Mouse (Mus musculus) lung, postnatal 4 days (tissue): ENCODE measurements around the gene Ccdc92b.
A peak's percentile ranks its signal among the peaks of the same experiment; 100 is the strongest.

Experiments
- DNase-seq, 2 experiments: peaks; one replicate each; pipeline ENCODE4 v3.0.0; 2021

The Ccdc92b gene

DNA sequence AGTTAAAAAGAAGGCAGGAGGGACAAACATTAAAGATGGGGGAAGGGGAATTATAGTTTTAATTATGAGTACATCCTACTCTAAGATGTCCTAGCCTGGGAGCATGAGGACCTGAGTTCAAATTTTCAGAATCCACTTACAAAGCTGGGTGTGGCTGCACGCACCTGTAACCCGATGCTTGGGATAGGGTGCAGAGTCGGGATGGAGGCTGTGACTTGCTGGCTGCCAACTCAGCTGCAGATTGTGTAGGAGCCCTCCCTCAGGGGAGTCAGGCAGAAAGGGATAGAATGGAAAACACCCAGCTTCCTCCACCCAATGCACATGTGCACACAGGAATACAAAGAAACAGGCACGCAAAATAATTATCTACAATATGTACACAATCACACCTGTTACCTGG is 6.0 kb upstream of the Ccdc92b start:
- DNase-seq = no peak

DNA sequence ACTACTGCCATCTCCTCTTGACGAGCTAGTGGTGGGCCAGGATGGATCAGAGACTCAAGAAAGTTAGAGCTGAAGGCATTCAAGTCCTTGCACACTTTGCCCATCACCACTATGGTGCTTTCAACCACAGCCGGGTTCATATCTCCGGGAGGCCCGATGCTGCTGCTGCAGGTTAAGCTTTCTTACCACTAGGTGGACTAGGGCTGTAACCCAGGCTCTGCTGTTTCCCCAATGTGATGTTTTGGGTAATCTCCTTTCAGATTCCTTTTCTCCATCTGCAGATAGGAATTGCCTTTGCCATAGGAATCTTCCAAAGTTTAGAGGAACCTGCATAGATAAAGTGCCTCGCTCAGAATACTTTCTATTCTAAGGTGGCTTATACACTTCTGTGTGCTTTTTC is 3.8 kb upstream of the Ccdc92b start:
- no peak for DNase-seq

DNA sequence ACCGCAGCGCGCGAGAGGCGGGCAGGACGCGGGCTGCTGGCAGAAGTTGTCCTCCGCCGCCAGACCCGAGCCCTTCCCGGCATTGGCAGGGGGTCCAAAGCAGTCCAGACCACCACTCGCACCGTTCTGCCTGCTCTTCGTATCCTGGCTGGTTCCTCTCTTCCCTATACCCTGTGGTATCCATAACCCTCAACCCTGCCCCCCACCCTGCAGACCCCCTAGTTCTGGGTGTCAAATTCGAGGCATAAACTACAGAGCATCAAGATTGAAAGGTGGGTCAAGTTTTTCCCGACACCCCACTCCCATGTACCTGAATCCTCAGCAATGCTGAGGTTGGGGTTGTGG is 523 bp downstream of the Ccdc92b start:
- no peak for DNase-seq

DNA sequence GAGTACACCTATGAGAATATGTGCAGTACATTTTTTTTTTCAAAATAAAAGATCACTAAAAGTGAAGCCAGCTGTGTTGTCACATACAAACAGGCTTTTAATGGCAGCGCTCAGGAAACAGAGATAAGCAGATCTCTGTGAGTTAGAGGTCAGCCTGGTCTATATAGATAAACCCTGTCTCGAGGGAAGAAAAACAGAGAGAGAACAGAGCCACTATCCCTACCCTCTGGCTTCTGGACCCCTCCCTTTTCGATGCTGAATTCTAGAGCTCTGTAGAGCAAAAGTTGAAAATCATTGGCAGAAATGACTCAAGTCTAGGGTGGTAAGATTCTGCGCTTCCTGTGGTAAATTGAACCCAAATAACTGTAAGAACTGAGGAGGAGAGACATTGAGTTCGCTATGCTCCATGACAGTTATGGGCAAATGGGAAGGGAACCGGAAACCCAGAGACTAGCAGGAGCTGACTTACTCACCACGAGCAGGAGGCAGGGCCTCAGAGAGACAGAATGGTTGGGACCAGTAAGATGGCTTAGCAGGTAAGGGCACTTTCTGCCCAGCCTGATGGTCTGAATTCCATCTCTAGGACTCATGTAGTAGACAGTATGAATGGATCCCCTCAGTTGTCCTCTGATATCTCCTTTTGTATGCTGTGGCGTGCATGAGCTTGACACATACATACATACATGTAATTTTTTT is 2.7 kb downstream of the Ccdc92b start:
- no peak for DNase-seq

DNA sequence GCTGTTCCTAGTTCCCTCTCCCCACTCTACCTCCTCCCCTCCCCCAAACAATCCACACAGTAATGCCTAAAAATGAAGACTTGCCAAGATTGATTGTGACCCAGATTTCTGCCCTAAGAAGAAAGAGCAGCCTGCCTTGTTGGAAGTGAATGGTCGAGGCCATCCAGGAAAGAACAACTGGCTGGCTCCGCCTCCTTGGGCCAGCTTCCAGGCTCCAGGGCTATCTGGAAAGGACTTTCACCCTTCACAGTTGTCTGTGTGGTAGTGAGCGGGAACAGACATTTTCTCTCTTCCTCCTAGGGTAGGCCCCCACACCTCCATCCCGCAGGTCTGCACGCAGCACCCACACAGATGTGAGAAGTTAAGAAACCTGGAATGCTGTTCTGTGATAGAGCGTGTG is 4.3 kb downstream of the Ccdc92b start:
- no peak for DNase-seq

DNA sequence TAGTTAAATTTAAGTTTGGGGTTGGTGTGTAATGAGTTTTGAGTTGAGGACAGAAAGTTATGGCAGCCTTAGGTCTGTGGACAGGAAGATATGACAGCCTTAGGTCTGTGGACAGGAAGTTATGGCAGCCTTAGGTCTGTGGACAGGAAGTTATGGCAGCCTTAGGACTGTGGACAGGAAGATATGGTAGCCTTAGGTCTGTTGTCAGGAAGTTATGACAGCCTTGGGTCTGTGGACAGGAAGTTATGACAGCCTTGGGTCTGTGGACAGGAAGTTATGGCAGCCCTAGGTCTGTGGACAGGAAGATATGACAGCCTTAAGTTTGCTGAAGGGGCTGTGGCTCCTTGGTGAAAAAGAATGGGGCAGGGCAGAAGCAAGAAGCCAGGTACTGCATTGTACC is 5.9 kb downstream of the Ccdc92b start:
- DNase-seq = no peak

DNA sequence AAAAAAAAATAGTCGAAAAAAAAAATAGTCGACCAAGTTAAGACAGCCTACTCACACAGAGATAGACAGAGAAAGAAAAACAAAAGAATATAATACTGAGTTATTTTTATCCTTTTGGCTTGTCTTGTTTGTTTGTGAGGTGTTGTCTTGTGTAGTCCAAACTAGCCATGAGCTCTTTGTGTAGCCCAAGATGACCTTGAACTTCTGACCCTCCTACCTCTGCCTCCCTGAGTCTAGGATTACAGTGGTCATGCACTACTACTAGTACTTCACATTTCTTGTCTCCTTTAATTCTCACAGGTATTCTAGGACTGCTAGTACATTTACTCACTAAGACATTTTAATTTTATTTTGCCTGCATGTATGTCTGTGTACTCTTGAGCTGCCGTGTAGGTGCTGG is 8.1 kb downstream of the Ccdc92b start:
- no peak for DNase-seq

DNA sequence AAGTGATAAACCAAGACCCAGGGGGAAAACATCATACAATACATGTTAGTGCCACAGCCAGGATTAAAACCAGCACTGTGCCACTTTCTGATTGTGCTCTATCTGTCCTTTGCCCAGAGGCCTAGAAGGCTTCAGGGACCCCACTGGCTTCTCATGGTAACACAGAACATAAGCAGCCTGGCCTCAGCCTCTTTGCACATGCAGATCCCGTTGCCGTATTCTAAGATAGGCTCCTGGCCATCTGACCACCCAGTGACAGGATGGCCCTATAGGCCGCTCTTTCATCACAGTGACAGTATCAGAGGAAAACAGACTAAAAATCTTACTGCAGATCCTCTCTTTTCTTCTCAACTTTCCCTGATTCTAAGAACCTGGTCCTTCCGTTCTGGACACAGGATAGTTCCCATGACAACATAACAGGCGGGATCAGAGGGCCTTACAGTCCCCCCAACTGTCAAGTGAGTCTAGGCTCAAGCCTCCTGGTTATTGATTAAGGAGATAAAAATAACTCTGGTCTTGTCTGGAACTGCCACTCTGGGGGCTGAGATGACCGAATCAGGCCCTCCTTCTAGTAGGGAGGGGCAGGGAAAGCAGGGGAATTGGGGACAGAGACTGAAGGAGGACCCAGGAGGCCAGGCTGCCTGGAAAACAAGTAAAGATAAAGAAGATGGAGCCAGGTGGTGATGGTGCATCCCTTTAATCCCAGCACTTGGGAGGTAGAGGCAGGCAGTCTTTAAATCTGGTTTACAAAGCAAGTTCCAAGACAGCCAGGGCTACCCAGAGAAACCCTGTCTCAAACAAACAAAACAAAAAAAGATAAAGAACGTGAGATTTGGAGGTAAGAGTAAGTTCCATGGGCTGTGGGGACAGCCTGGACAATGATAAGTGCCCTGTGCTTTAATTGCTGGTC is 12.7 kb downstream of the Ccdc92b start:
- DNase-seq = no peak

DNA sequence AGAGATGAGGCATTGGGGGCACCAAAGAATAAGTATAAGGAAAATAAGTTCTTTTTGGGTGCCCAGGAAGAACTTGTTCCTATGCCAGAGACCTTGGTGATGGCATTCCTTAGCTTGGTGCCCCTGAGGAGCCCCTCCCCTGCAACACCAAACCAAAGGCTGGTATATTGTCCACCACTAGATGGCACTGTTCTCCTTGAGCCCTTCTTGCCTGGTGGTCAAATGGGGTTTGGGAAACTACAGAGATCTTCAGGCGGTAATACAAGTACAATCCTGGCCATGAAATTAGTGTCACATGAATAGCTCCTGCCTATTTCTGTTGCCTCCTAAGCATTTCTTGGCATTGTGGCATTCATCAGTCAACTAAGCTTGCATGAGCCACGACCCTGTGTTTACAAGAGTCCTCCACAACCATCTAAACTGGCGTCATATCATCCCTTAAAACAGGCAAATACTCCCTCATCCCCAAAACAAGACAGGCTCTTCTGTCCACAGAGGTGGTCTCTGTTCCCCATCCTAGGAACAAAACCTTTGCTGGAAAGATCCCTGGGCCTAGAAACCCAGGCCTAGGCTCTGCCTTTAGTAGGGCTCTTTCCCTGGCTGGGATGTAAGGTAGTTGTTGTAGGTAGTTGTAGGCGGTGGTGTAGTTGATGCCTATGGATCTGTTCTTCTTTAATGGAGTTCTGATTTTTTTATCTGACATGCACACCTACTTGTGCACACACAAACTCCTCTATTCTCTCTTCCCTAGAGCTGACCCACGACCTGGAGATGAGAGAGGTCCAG is 15.3 kb downstream of the Ccdc92b start:
- DNase-seq = peak; percentile 48 to 77

DNA sequence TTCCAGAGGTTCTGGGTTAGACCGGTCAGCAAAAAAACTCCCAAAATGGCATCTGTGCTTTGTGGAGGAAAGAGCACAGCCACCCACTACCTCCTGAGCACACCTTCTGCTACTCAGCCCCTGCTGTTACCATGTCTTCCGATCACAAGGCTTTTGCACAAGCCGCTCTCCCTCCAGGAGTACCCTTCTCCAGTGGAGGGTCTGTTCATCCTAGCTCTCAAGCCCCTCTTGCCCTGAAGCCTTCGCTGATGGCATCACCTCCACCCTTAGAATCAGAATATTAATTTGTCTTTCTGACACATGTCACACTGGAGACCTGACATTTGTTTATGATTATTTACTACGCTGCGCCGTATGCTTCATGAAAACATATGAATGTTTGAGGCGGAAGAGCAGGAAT is 18.1 kb downstream of the Ccdc92b start:
- no peak for DNase-seq

DNA sequence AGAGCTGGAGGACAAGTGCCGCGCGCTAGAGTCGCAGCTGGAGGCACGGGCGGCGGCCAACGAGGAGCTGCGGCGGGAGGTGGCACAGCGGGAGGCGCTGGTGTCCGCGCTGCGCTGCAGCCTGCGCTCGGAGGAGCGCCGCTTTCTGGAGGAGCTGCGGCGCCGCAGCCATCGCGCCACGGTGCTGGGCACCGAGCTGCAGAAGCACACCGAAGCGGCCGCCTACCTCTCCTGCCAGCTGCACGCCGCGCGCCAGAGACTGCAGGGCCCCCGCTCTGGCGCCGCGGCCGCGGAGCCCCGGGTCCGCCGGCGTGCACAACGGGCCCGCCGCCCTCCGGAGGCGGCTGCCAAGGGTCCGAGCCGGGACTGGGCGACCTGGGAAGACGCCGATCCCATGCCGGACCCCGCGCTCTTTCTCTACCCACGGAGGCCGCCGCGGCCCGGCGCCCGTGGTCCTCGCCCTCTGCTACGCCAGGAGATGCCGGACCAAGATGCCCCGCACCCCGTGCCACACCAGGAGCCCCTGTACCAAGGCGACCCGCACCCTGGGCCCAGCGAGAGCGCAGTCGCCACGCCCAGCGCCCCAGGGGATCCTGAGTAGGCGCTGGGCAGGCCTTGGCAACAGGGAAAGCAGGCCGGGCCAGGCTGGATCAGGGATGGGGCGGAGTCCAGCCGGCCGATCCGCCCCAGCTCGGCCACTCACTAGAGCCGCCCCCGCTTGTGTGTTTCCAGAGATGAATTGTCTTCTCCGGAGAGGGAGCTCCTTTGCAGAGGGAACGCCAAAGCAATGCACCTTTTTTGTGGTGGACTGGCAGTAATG is 18.8 kb downstream of the Ccdc92b start:
- peak; percentile 82 to 90 for DNase-seq

DNA sequence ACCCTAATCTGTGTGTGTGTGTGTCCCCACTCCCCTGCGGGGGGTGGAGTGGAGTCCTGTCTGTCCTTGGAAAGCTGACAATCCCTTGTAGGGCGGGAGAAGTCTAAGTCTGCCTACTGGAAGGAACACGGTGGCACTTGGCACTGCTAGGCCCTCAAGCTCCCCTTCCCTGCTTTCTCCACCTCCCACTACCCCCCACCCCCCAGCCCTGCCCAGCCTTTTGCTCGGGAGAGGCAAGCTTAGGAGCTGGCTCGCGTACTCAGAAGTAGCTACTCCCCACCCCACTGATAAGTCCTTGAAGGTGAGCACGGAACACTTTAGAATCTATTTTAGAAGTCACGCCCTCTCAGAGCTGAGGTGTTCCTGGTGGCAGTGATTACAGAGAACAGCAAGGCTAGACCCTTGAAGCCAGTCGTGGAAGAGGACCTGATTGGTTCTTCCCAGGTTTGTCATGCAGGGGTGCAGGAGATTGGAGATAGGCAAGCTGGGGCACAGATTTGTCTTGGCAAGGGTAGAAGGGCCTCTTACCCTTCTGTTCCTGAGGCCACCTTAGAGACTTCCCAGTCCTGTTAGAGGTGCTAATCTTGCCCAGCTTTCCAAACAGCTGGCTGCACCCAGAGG is 19.5 kb downstream of the Ccdc92b start:
- no peak for DNase-seq

DNA sequence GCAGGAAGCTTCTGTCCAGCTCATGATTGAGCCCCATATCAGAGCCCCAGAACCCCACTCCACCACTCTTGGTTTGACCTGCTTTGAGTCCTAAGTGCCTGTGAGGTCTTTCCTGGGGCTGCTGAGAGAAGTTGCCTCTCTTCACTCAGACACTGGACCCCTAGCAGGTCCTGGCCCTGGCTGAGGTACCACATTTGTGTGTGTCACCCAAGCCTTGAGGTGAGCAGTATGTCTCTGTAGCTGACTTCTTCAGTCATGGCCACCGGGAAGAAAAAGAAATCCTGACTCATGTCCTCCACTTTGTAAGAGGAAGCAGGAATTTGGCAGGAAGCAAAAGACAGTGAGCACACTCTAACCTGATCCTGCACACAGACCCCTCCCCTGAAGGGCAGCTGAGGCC is 20.2 kb downstream of the Ccdc92b start:
- DNase-seq = no peak

DNA sequence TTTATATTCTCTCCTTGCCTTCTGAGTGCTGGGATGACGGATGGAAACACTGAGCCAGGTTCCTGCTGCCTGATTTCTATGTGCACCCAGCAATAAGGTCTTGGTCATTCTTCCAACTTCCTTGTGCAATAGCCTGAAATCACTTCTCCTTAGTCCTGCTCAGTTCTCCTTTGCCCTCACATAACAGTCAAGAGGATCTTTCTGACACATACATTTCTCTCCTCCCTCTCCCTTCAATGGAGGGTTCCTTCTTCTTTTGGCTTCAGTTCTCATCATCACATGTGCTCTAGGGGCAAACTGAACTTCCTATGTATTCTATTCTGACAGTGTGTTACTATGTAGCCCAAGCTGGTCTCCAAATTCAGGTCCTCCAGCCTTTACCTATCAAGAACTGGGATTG is 28.6 kb downstream of the Ccdc92b start:
- no peak for DNase-seq

DNA sequence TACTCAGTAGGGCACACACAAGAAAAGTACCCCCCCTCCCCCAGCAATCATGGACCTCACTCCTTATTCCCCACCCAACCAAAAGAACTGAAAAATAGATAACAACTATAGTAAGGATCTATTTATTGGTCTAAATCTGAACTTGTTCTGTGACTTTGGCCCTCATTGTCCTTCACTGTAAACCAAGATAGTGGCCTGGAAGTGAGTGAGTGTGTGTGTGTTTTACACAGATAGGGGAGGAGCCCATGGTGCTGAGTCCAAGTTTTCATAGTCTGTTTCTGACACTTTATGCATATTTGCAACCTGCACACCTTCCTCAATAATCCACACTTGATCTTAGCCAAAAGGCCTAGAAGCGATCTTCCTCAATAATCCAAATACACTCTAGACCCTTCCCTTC is 29.3 kb downstream of the Ccdc92b start:
- DNase-seq = no peak

DNA sequence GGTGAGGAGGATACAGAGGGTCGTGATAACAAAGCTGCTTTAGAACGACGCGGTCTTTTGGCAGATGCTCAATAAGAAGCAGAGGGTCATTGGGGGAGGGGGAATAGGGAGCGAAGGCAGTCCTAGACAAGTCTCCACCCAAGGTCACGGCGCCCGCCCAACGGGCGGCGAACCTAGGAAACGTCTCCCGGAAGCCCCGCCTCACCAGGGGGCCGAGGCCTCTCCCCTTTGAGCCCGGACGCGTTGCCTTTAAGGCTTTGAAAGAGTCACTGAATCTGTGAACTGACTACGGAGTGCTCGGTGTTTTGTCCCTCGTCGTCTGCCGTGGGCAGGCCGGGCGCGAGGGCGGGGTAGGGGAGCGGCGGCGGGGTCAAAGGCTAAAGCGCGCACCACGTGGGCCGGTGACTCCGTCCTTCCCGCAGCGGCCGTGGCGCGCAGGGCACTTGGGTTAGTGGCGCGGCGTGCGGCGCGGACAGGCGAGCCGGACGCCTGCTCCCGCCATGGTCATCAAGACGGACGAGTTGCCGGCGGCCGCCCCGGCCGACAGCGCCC is 29.8 kb downstream of the Ccdc92b start, which contains the start of gene Cluh:
Gene Cluh, plus strand, starts transcription at position 401 of the 552 bp plus-strand sequence.
- DNase-seq = peak; percentile 98 to 99

DNA sequence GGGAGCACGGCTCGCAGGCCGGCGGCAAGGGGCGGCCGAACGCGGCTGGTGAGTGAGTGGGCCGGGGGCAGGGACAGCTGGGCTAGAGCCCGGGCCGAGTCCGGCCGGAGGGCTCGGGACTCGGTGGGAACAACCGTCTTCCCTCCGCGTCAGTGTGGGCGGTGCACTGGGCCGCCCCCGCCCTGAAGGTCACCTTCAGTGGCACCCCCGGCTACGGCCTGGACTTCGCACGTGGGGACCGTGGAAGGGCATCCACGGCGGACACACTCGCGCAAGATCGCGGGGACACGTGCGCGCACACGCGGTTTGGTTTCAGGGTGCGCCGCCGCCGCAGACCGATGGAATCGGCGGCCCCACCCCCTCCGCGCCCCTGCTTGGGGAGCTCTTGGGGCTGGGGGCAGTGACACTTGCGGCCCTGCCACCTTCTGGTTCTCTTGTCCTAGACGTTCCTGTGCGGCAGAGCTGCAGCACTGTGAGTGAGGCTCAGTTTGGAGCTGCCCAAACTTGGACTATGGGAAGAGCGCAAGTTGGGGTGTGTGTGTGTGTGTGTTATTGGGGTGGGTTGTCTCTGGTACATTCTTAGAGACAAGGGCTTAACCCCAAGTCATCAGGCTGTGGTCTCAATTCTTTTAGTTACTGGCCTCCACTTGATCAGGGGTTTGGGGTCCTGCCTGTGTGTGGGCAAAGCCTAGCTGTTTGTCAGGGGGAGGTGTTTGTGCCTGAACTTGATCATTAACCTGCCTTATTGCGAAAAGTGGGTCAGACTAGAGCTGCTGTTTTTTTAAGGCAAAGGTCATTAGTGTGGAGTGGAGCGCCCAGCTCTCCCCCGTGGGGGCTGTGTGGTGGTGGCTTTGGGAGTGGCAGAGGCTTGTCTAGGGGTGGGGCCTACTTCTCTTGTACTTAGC is 30.5 kb downstream of the Ccdc92b start:
- peak; percentile 42 to 57 for DNase-seq

DNA sequence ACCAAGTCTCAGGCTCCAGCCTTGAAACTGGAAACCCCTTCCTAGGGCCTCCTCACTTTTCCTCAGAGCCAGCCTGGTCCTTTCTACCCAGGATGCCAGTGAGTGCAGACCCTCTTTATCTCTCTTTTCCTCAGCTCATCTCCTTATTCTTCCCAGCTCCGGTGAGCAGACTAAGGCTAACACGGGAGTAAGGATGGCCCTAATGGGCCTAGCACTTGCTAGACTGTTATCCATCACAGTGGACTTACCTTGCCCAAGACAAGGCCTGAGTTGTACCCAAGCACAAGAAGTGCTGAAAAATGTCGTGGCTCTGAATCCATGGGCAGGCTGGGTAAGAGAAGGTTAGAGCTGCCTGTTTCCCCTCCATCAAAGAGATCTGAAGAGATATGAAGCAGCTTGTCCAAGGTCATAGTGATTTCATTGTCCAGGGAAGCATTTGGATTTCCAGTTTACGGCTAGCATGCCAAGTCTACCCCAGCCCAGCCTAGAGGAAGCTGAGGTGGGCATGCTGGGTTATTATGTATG is 31.2 kb downstream of the Ccdc92b start:
- no peak for DNase-seq

DNA sequence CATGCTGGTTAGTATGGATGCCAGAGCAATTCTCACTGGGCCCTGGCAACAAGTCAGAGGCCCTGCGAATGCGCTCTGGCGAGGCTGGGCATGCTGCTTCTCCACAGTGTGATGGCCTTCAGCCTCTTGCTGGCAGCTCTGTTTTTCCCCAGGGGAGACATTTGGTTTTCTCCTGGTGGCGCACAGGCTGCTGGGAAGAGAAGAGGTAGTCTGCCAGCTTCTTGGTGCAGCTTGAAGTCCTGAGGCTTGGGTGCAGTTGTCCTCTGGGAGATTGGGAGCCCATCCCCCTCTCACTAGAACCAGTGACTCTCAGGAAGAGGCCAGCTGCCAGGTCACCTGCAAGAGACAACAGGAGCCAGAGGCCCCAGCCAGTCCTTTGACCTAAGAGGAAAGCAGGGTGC is 33.4 kb downstream of the Ccdc92b start:
- no peak for DNase-seq

DNA sequence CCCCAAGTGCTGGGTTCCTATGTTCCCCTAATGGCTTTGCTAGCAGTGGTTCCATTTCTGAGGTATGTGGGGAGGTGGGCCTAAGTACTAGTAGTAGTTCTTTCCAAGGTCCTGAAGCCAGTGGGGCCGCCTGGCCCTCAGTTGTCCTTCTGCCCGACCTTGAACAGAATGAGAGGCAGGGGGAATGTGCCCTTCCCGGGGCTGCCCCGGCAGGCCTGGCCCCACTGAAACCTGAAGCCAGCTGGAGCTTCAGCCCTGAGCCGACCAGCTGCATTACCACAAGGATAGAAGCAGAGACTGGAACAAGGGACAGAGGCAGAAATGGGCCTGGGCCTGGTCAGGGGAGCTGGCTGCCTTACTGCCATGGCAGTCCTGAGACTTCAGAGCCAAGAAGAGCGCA is 34.0 kb downstream of the Ccdc92b start:
- DNase-seq = no peak

DNA sequence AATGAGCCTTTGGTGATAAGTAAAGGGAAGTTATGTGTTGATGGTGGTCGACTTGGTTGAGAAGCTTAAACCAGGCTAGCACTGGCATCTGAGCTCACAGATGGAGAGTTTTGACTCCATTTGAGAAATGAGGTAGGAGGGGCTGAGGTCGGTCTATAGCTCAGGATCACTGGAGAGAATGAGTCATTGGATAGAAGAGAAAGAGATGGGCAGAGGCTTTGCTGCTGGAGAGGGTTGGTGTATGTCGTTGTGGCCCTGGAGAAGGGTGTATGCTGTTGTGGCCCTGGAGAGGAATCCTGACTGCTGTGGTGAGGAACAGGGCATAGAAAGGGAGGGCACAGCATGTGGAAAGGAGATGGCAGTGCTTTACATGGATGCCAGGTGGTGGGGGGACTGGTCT is 36.5 kb downstream of the Ccdc92b start:
- no peak for DNase-seq
